Mouse (Mus musculus): ENCODE results near the gene AC124502.3. TPM values are rescaled to one million over a fixed set of nuclear protein-coding genes. Genes with fewer than 3 reads are reported as not detected.

AC124502.3 gene
- total and polyA plus RNA-seq, 2 experiments, result 0.09 to 3.7 TPM

- no peak for DNase-seq (ENCODE audit: extremely low read depth, low read depth, low spot score)
- TF ChIP-seq POLR2A (IDR thresholded peaks at IDR 0.05; ENCODE audit: extremely low read depth, insufficient read depth, low read length), result no peak
- TF ChIP-seq CTCF (IDR thresholded peaks at IDR 0.05; ENCODE audit: low read depth, low read length), result no peak
- H3K9ac ChIP-seq (ENCODE audit: low read depth, low read length), result no peak overlapping the region
- H3K27me3 ChIP-seq (ENCODE audit: control insufficient read depth, insufficient read depth, low read length), result no peaks in the 10 kb centered on the region
- no peak overlapping the region for H3K4me3 ChIP-seq (ENCODE audit: insufficient read depth, low read depth, low read length)
- no peaks in the 10 kb centered on the region for H3K4me1 ChIP-seq (ENCODE audit: control insufficient read depth, insufficient read depth, low read length)
- 84% methylated on average over 3 of the region's 3 CpGs for WGBS
- no peak overlapping the region for H3K27ac ChIP-seq (replicated peaks; ENCODE audit: insufficient read depth, low read depth, low read length)
- no peaks in the 10 kb centered on the region for H3K36me3 ChIP-seq (ENCODE audit: control insufficient read depth, insufficient read depth, low read length)
- H3K79me2 ChIP-seq (ENCODE audit: control insufficient read depth, insufficient read depth, low read length), result no peaks in the 10 kb centered on the region
Measured at GRCm38 (mm10) chr19:5018191-5018590, 20.5 kb upstream of the AC124502.3 start.

- H3K27me3 ChIP-seq (ENCODE audit: control insufficient read depth, insufficient read depth, low read length), result no peaks in the 10 kb centered on the region
- no peak overlapping the region for H3K4me3 ChIP-seq (ENCODE audit: insufficient read depth, low read depth, low read length)
- no peak overlapping the region for H3K9ac ChIP-seq (ENCODE audit: low read depth, low read length)
- H3K36me3 ChIP-seq (ENCODE audit: control insufficient read depth, insufficient read depth, low read length), result no peaks in the 10 kb centered on the region
- H3K4me1 ChIP-seq (ENCODE audit: control insufficient read depth, insufficient read depth, low read length), result peaks cover 3% of the 10 kb centered on the region; the same call in 1 of the 2 replicates
- no peaks in the 10 kb centered on the region for H3K79me2 ChIP-seq (ENCODE audit: control insufficient read depth, insufficient read depth, low read length)
- DNase-seq (ENCODE audit: extremely low read depth, low read depth, low spot score), result no peak
- no peak for TF ChIP-seq CTCF (IDR thresholded peaks at IDR 0.05; ENCODE audit: low read depth, low read length)
- no peak for TF ChIP-seq POLR2A (IDR thresholded peaks at IDR 0.05; ENCODE audit: extremely low read depth, insufficient read depth, low read length)
- no peak overlapping the region for H3K27ac ChIP-seq (replicated peaks; ENCODE audit: insufficient read depth, low read depth, low read length)
- 95% methylated on average over 2 of the region's 2 CpGs for WGBS
Measured at GRCm38 (mm10) chr19:5021416-5021815, 17.3 kb upstream of the AC124502.3 start.

DNA sequence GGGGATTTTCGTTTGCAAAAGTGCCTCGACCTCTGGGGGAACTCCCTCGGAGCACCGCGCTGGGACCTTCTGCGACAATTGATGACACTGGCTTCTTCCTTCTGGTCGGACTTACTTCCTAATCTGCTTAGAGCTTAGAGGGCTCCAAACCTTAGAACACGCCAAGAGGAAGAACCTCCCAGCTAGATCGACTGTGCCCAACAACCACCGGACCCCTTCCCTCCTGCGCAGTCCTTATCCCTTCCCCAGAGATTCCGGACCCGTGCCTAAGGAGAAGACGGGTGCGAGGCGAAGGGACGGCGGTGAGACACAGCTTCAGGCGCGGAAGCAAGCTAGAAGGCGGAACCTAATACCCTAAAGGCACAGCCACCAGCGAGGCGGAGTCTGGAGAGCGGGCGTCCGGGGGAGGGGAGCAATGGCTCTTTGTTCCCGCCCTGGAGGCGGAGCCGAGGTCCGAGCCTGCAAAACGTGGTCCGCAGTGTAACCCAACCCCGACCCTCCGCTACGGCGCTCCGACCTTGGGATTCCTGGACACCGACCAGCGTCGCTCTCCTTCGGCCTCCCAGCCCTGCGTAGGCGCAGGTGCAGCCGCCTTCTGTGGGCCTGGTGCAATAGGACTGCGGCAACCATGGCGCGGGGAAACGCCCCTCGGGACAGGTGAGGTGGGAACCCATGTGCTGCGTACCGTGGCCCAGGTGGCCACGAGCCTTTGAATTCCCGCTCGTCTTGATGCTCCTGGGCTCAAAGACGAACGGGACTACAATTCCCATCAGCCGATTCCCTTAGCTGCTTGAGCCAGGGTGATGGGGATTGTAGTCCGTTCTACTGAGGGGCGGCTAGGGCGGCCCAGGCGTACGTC is 14.8 kb upstream of the AC124502.3 start, which contains the start of gene Slc29a2:
Gene Slc29a2 (plus strand): TSS at position 240 of the 859 bp plus-strand sequence.
- Histone ChIP-seq H3K9ac (ENCODE audit: low read depth, low read length) (peak within 1 kb of the TSS; percentile 76), H3K79me2 (ENCODE audit: control insufficient read depth, insufficient read depth, low read length) (no peaks in the 10 kb centered on the region), H3K4me3 (ENCODE audit: insufficient read depth, low read depth, low read length) (peak within 1 kb of the TSS; percentile 80), H3K4me1 (ENCODE audit: control insufficient read depth, insufficient read depth, low read length) (peaks cover 3% of the 10 kb centered on the region; the same call in 1 of the 2 replicates), H3K36me3 (ENCODE audit: control insufficient read depth, insufficient read depth, low read length) (no peaks in the 10 kb centered on the region), H3K27me3 (ENCODE audit: control insufficient read depth, insufficient read depth, low read length) (no peaks in the 10 kb centered on the region), H3K27ac (replicated peaks; ENCODE audit: insufficient read depth, low read depth, low read length) (peak within 1 kb of the TSS; percentile 24; the same call in 1 of the 2 replicates)
- TF ChIP-seq CTCF (IDR thresholded peaks at IDR 0.05; ENCODE audit: low read depth, low read length) (no peak), POLR2A (IDR thresholded peaks at IDR 0.05; ENCODE audit: extremely low read depth, insufficient read depth, low read length) (peak; percentile 85)
- under 1% methylated on average over 62 of the region's 62 CpGs for WGBS
- DNase-seq (ENCODE audit: extremely low read depth, low read depth, low spot score), result peak; percentile 77

DNA sequence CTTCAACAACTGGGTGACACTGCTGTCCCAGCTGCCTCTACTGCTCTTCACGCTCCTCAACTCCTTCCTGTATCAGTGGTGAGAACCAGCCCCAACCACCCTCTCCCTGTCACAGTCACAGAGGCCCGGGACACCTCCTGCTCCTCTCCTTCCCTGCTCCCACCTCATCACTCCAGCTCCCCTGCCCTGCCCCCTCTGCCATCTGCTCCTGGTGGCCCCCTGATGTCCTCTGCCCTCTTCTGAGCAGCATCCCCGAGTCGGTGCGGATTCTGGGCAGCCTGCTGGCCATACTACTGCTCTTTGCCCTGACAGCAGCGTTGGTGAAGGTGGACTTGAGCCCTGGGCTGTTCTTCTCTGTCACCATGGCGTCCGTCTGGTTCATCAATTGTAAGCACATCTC is 12.6 kb upstream of the AC124502.3 start:
- WGBS, result 88% methylated on average over 8 of the region's 8 CpGs
- Histone ChIP-seq H3K4me3 (ENCODE audit: insufficient read depth, low read depth, low read length) (no peak overlapping the region), H3K27me3 (ENCODE audit: control insufficient read depth, insufficient read depth, low read length) (no peaks in the 10 kb centered on the region), H3K9ac (ENCODE audit: low read depth, low read length) (no peak overlapping the region), H3K27ac (replicated peaks; ENCODE audit: insufficient read depth, low read depth, low read length) (no peak overlapping the region), H3K36me3 (ENCODE audit: control insufficient read depth, insufficient read depth, low read length) (no peaks in the 10 kb centered on the region), H3K4me1 (ENCODE audit: control insufficient read depth, insufficient read depth, low read length) (peaks cover 3% of the 10 kb centered on the region; the same call in 1 of the 2 replicates), H3K79me2 (ENCODE audit: control insufficient read depth, insufficient read depth, low read length) (no peaks in the 10 kb centered on the region)
- DNase-seq (ENCODE audit: extremely low read depth, low read depth, low spot score), result no peak
- TF ChIP-seq POLR2A (IDR thresholded peaks at IDR 0.05; ENCODE audit: extremely low read depth, insufficient read depth, low read length) (no peak), CTCF (IDR thresholded peaks at IDR 0.05; ENCODE audit: low read depth, low read length) (no peak)

- H3K9ac ChIP-seq (ENCODE audit: low read depth, low read length), result no peak overlapping the region
- no peak for TF ChIP-seq CTCF (IDR thresholded peaks at IDR 0.05; ENCODE audit: low read depth, low read length)
- TF ChIP-seq POLR2A (IDR thresholded peaks at IDR 0.05; ENCODE audit: extremely low read depth, insufficient read depth, low read length), result no peak
- H3K36me3 ChIP-seq (ENCODE audit: control insufficient read depth, insufficient read depth, low read length), result no peaks in the 10 kb centered on the region
- no peaks in the 10 kb centered on the region for H3K79me2 ChIP-seq (ENCODE audit: control insufficient read depth, insufficient read depth, low read length)
- no peak overlapping the region for H3K27ac ChIP-seq (replicated peaks; ENCODE audit: insufficient read depth, low read depth, low read length)
- H3K27me3 ChIP-seq (ENCODE audit: control insufficient read depth, insufficient read depth, low read length), result no peaks in the 10 kb centered on the region
- H3K4me3 ChIP-seq (ENCODE audit: insufficient read depth, low read depth, low read length), result no peak overlapping the region
- no peaks in the 10 kb centered on the region for H3K4me1 ChIP-seq (ENCODE audit: control insufficient read depth, insufficient read depth, low read length)
- WGBS, result 82% methylated on average over 3 of the region's 3 CpGs
- no peak for DNase-seq (ENCODE audit: extremely low read depth, low read depth, low spot score)
Measured at GRCm38 (mm10) chr19:5032686-5033085, 6.0 kb upstream of the AC124502.3 start.

GRCm38 (mm10) chr19:5036577-5036976 is 2.1 kb upstream of the AC124502.3 start:
- TF ChIP-seq POLR2A (IDR thresholded peaks at IDR 0.05; ENCODE audit: extremely low read depth, insufficient read depth, low read length) (no peak), CTCF (IDR thresholded peaks at IDR 0.05; ENCODE audit: low read depth, low read length) (no peak)
- H3K9ac ChIP-seq (ENCODE audit: low read depth, low read length), result no peak overlapping the region
- no peak overlapping the region for H3K4me3 ChIP-seq (ENCODE audit: insufficient read depth, low read depth, low read length)
- H3K27ac ChIP-seq (replicated peaks; ENCODE audit: insufficient read depth, low read depth, low read length), result no peak overlapping the region
- peaks cover 9% of the 10 kb centered on the region; the same call in 1 of the 2 replicates for H3K79me2 ChIP-seq (ENCODE audit: control insufficient read depth, insufficient read depth, low read length)
- WGBS, result 93% methylated on average over 4 of the region's 4 CpGs
- DNase-seq (ENCODE audit: extremely low read depth, low read depth, low spot score), result no peak
- H3K4me1 ChIP-seq (ENCODE audit: control insufficient read depth, insufficient read depth, low read length), result peaks cover 11% of the 10 kb centered on the region
- H3K36me3 ChIP-seq (ENCODE audit: control insufficient read depth, insufficient read depth, low read length), result no peaks in the 10 kb centered on the region
- H3K27me3 ChIP-seq (ENCODE audit: control insufficient read depth, insufficient read depth, low read length), result no peaks in the 10 kb centered on the region

All from liver, adult 2 months (tissue).